Mouse (Mus musculus): Measurements from ENCODE around the gene Cd70. TPM values are rescaled to one million over a fixed set of nuclear protein-coding genes. Genes with fewer than 3 reads are reported as not detected.

The Cd70 gene
- total and polyA plus RNA-seq, 2 experiments from 2014 or later = 0.69 TPM; not detected in 1

- Histone ChIP-seq H3K4me3 (ENCODE audit: low read depth, low read length) (no peak overlapping the region), H3K9me3 (ENCODE audit: low read length) (no peaks in the 10 kb centered on the region), H3K36me3 (ENCODE audit: insufficient read depth) (no peaks in the 10 kb centered on the region; the same call in 1 of the 2 replicates), H3K9ac (no peak overlapping the region), H3K4me2 (ENCODE audit: low read depth) (no peak overlapping the region), H3K27ac (ENCODE audit: low read depth, low read length) (no peak overlapping the region), H3K27me3 (ENCODE audit: insufficient read depth, low read length) (no peaks in the 10 kb centered on the region), H3K4me1 (ENCODE audit: insufficient read depth) (no peaks in the 10 kb centered on the region)
- WGBS = 84% methylated on average over 5 of the region's 5 CpGs
- no peak for TF ChIP-seq CTCF (IDR thresholded peaks at IDR 0.05; ENCODE audit: low read depth)
- ATAC-seq (no peak), DNase-seq (no peak)
Observed at GRCm38 (mm10) chr17:57098321-57098720, 51.3 kb downstream of the Cd70 start.

DNA sequence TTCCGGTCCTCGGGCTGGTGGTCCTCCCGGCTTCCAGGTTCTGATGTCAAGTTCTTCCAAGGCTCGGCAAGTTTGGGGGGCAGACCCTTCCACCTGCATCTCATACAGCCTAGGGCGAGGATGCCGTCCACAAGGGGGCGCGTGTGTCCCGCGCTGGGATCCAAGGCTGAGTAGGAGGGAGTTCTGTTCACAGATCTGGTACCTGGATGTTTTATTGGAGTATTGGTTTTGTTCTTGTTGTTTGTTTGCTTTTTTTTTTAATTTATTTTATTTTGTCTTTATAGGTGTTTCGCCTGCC, 53.0 kb downstream of the Cd70 start:
- Histone ChIP-seq H3K36me3 (ENCODE audit: insufficient read depth) (no peaks in the 10 kb centered on the region), H3K4me2 (ENCODE audit: low read depth) (peak overlapping the region; percentile 45), H3K27me3 (ENCODE audit: insufficient read depth, low read length) (no peaks in the 10 kb centered on the region), H3K9ac (no peak overlapping the region), H3K9me3 (ENCODE audit: low read length) (no peaks in the 10 kb centered on the region), H3K4me3 (ENCODE audit: low read depth, low read length) (peak overlapping the region; percentile 16; the same call in 1 of the 2 replicates), H3K4me1 (ENCODE audit: insufficient read depth) (no peaks in the 10 kb centered on the region), H3K27ac (ENCODE audit: low read depth, low read length) (no peak overlapping the region)
- ATAC-seq (peak; percentile 91), DNase-seq (peak; percentile 80)
- TF ChIP-seq CTCF (IDR thresholded peaks at IDR 0.05; ENCODE audit: low read depth) = peak; percentile 95
- WGBS = 2% methylated on average over 11 of the region's 11 CpGs

Other genes starting within 250 kb of the Cd70 start
- gene Mllt1, start 214.4 kb downstream of the Cd70 start, total RNA-seq (2014; rRNA removed) = 87.6 and 109 TPM in 2 replicates
- 58.5 and 65.8 TPM in 2 replicates for gene Mllt1, start 214.4 kb downstream of the Cd70 start, polyA plus RNA-seq (2015; fragmentation: Nextera tagmentation; extraction: Ambion mirVana)
- gene Acer1, start 167.7 kb downstream of the Cd70 start, total RNA-seq (2014; rRNA removed) = not detected in 2 replicates
- not detected in 2 replicates for gene Acer1, start 167.7 kb downstream of the Cd70 start, polyA plus RNA-seq (2015; fragmentation: Nextera tagmentation; extraction: Ambion mirVana)
- 105 and 109 TPM in 2 replicates for gene Clpp, start 159.5 kb downstream of the Cd70 start, total RNA-seq (2014; rRNA removed)
- gene Clpp, start 159.5 kb downstream of the Cd70 start, polyA plus RNA-seq (2015; fragmentation: Nextera tagmentation; extraction: Ambion mirVana) = 159 and 185 TPM in 2 replicates
- 44.2 and 50.7 TPM in 2 replicates for gene Alkbh7, start 152.4 kb downstream of the Cd70 start, total RNA-seq (2014; rRNA removed)
- 52.2 and 56.4 TPM in 2 replicates for gene Alkbh7, start 152.4 kb downstream of the Cd70 start, polyA plus RNA-seq (2015; fragmentation: Nextera tagmentation; extraction: Ambion mirVana)
- gene Pspn, start 149.8 kb downstream of the Cd70 start, total RNA-seq (2014; rRNA removed) = not detected in 2 replicates
- not detected in 2 replicates for gene Pspn, start 149.8 kb downstream of the Cd70 start, polyA plus RNA-seq (2015; fragmentation: Nextera tagmentation; extraction: Ambion mirVana)
- 59.1 and 63.1 TPM in 2 replicates for gene Gtf2f1, start 138.5 kb downstream of the Cd70 start, total RNA-seq (2014; rRNA removed)
- gene Gtf2f1, start 138.5 kb downstream of the Cd70 start, polyA plus RNA-seq (2015; fragmentation: Nextera tagmentation; extraction: Ambion mirVana) = 76.8 and 83.0 TPM in 2 replicates
- gene Gm17949, start 138.3 kb downstream of the Cd70 start, total RNA-seq (2014; rRNA removed) = not detected in 2 replicates
- 0.28 and 0.34 TPM in 2 replicates for gene Gm17949, start 138.3 kb downstream of the Cd70 start, polyA plus RNA-seq (2015; fragmentation: Nextera tagmentation; extraction: Ambion mirVana)
- gene Khsrp, start 118.3 kb downstream of the Cd70 start, total RNA-seq (2014; rRNA removed) = 49.5 and 65.5 TPM in 2 replicates
- gene Khsrp, start 118.3 kb downstream of the Cd70 start, polyA plus RNA-seq (2015; fragmentation: Nextera tagmentation; extraction: Ambion mirVana) = 22.6 and 27.0 TPM in 2 replicates
- gene Slc25a41, start 108.1 kb downstream of the Cd70 start, total RNA-seq (2014; rRNA removed) = not detected in 2 replicates
- gene Slc25a41, start 108.1 kb downstream of the Cd70 start, polyA plus RNA-seq (2015; fragmentation: Nextera tagmentation; extraction: Ambion mirVana) = not detected in 2 replicates
- gene Crb3, start 90.7 kb downstream of the Cd70 start, total RNA-seq (2014; rRNA removed) = 2.0 and 4.0 TPM in 2 replicates
- gene Crb3, start 90.7 kb downstream of the Cd70 start, polyA plus RNA-seq (2015; fragmentation: Nextera tagmentation; extraction: Ambion mirVana) = 2.4 and 3.5 TPM in 2 replicates
- 75.7 and 101 TPM in 2 replicates for gene Slc25a23, start 89.9 kb downstream of the Cd70 start, total RNA-seq (2014; rRNA removed)
- gene Slc25a23, start 89.9 kb downstream of the Cd70 start, polyA plus RNA-seq (2015; fragmentation: Nextera tagmentation; extraction: Ambion mirVana) = 38.8 and 43.2 TPM in 2 replicates
- gene Dennd1c, start 71.3 kb downstream of the Cd70 start, total RNA-seq (2014; rRNA removed) = 0.92 and 1.00 TPM in 2 replicates
- 1.4 and 1.9 TPM in 2 replicates for gene Dennd1c, start 71.3 kb downstream of the Cd70 start, polyA plus RNA-seq (2015; fragmentation: Nextera tagmentation; extraction: Ambion mirVana)
- 131 and 157 TPM in 2 replicates for gene Tubb4a, start 62.0 kb downstream of the Cd70 start, total RNA-seq (2014; rRNA removed)
- 453 and 500 TPM in 2 replicates for gene Tubb4a, start 62.0 kb downstream of the Cd70 start, polyA plus RNA-seq (2015; fragmentation: Nextera tagmentation; extraction: Ambion mirVana)
- 2.1 and 3.5 TPM in 2 replicates for gene Tnfsf9, start 44.5 kb downstream of the Cd70 start, total RNA-seq (2014; rRNA removed)
- gene Tnfsf9, start 44.5 kb downstream of the Cd70 start, polyA plus RNA-seq (2015; fragmentation: Nextera tagmentation; extraction: Ambion mirVana) = 3.4 and 4.1 TPM in 2 replicates
- gene Tnfsf14, start 44.4 kb upstream of the Cd70 start, total RNA-seq (2014; rRNA removed) = not detected in 2 replicates
- gene Tnfsf14, start 44.4 kb upstream of the Cd70 start, polyA plus RNA-seq (2015; fragmentation: Nextera tagmentation; extraction: Ambion mirVana) = not detected in 2 replicates
- gene C3, start 78.4 kb upstream of the Cd70 start, total RNA-seq (2014; rRNA removed) = 1.3 and 1.4 TPM in 2 replicates
- 0.77 and 1.2 TPM in 2 replicates for gene C3, start 78.4 kb upstream of the Cd70 start, polyA plus RNA-seq (2015; fragmentation: Nextera tagmentation; extraction: Ambion mirVana)
- gene Gpr108, start 98.7 kb upstream of the Cd70 start, total RNA-seq (2014; rRNA removed) = 15.7 and 18.6 TPM in 2 replicates
- 16.9 and 17.5 TPM in 2 replicates for gene Gpr108, start 98.7 kb upstream of the Cd70 start, polyA plus RNA-seq (2015; fragmentation: Nextera tagmentation; extraction: Ambion mirVana)
- 3.2 and 3.5 TPM in 2 replicates for gene Trip10, start 99.7 kb upstream of the Cd70 start, total RNA-seq (2014; rRNA removed)
- gene Trip10, start 99.7 kb upstream of the Cd70 start, polyA plus RNA-seq (2015; fragmentation: Nextera tagmentation; extraction: Ambion mirVana) = 5.2 and 6.0 TPM in 2 replicates
- 2.2 and 2.5 TPM in 2 replicates for gene Vav1, start 129.3 kb upstream of the Cd70 start, total RNA-seq (2014; rRNA removed)
- gene Vav1, start 129.3 kb upstream of the Cd70 start, polyA plus RNA-seq (2015; fragmentation: Nextera tagmentation; extraction: Ambion mirVana) = 1.6 and 1.8 TPM in 2 replicates
- 7.9 and 8.4 TPM in 2 replicates for gene Adgre1, start 208.9 kb upstream of the Cd70 start, total RNA-seq (2014; rRNA removed)
- 4.2 TPM in 2 replicates for gene Adgre1, start 208.9 kb upstream of the Cd70 start, polyA plus RNA-seq (2015; fragmentation: Nextera tagmentation; extraction: Ambion mirVana)

Measured in forebrain, postnatal 0 days (tissue).